9 mouse cellular contexts compared by ENCODE assay signal in the genomic region with DNA sequence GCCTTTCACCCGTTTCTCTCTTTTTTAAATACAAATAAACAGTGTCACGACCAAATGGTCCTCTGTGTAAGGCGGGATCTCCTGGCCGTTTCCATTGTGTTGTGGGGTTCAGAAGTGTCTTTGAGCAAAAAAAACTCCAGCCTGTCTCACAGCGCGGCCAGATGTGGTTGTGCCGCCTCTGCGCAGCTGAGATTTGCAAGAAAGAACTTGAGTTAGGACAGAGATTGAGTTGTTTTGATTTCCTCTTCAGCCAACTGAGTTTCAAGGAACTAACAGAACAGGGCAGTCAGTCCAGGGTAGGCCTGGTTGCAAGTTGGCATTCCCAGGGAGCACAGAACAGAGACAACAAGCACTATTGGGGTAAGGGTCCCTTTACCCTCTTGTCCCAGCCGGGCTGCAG. TPM values are rescaled to one million over a fixed set of nuclear protein-coding genes. Genes with fewer than 3 reads are reported as not detected.
DNase-seq lines count a peak whose midpoint lies in the region; ATAC-seq lines count a peak whose summit lies in the region.
"Had no signal": no experiment of that assay in that cellular context is flagged by ENCODE, and none has a peak within 500 bp of the region (broad histone marks: within the 10 kb centered on the region; RNA-seq: fewer than 3 reads in every experiment).

No protein-coding gene starts in this region.

- WGBS in forebrain, embryonic 13.5 days = 0% methylated on average over 9 of the region's 9 CpGs
- 2% methylated on average over 9 of the region's 9 CpGs for WGBS in liver, embryonic 13.5 days (ENCODE audit: insufficient replicate concordance)

- H3K27ac ChIP-seq in forebrain, embryonic 13.5 days = peak overlapping the region; percentile 86
- H3K27ac ChIP-seq in liver, embryonic 13.5 days = no peak overlapping the region

- H3K9me3 ChIP-seq in forebrain, embryonic 13.5 days (replicated peaks) = no peaks in the 10 kb centered on the region
- no peaks in the 10 kb centered on the region for H3K9me3 ChIP-seq in liver, embryonic 13.5 days (replicated peaks)

- H3K4me1 ChIP-seq in forebrain, embryonic 13.5 days = peaks cover 86% of the 10 kb centered on the region
- H3K4me1 ChIP-seq in liver, embryonic 13.5 days (replicated peaks) = peaks cover 3% of the 10 kb centered on the region; the same call in 1 of the 2 replicates

- H3K4me3 ChIP-seq in forebrain, embryonic 13.5 days = peak overlapping the region; percentile 64
- peak overlapping the region; percentile 51; the same call in 1 of the 2 replicates for H3K4me3 ChIP-seq in liver, embryonic 13.5 days (replicated peaks)

- H3K27me3 ChIP-seq in forebrain, embryonic 13.5 days = no peaks in the 10 kb centered on the region
- H3K27me3 ChIP-seq in liver, embryonic 13.5 days = peaks cover 90% of the 10 kb centered on the region

- peak overlapping the region; percentile 84 for H3K4me2 ChIP-seq in forebrain, embryonic 13.5 days
- H3K4me2 ChIP-seq in liver, embryonic 13.5 days = peak overlapping the region; percentile 64

- peak overlapping the region; percentile 91 for H3K9ac ChIP-seq in forebrain, embryonic 13.5 days
- no peak overlapping the region for H3K9ac ChIP-seq in liver, embryonic 13.5 days

- peaks cover 14% of the 10 kb centered on the region for H3K36me3 ChIP-seq in forebrain, embryonic 13.5 days (ENCODE audit: poor library complexity, severe bottlenecking)
- H3K36me3 ChIP-seq in liver, embryonic 13.5 days = no peaks in the 10 kb centered on the region

- ATAC-seq in forebrain, embryonic 13.5 days = no peak
- no peak for ATAC-seq in liver, embryonic 13.5 days (ENCODE audit: low read depth)

- peak; percentile 90 for DNase-seq in heart, adult 11 months
- no peak for DNase-seq in heart, adult 18-20 months
- DNase-seq in 3T3-L1 (ENCODE audit: low read depth, low spot score) (peak; percentile 34), MN1 (ENCODE audit: low spot score) (no peak)
- no peak for DNase-seq in liver, embryonic 13.5 days
- no peak for DNase-seq in adrenal gland, adult 2 months
- no peak for DNase-seq in frontal cortex, postnatal 14 days (ENCODE audit: low spot score in 2 of 2)
- DNase-seq: cerebellum, adult 11 months had no signal

RNA-seq across cellular contexts. Expression of gene Rgma, which starts 17.1 kb away (rescaled TPM):
- total RNA-seq in heart, adult 18-20 months (2021) = 10 to 100 TPM; 34.5 to 51.1 TPM
- polyA plus RNA-seq in forebrain, embryonic 13.5 days (2015; fragmentation: Nextera tagmentation; extraction: Ambion mirVana) = 24.7 and 27.6 TPM in 2 replicates
- 0.23 and 0.31 TPM in 2 replicates for polyA plus RNA-seq in liver, embryonic 13.5 days (2015; fragmentation: Nextera tagmentation; extraction: Ambion mirVana)
- 10 to 100 TPM in 1 of 2 experiments, 1 to 10 TPM in 1; 8.2 to 24.1 TPM for total RNA-seq in adrenal gland, adult 2 months (2021)
- 21.6 and 22.8 TPM in 2 replicates for polyA plus RNA-seq in adrenal gland, adult 2 months (2012; rRNA removed)

Comparison
In these comparisons a context has a peak if more than half of its experiments do, and no peak if none do; other contexts are left out.
1. DNase-seq: peak in heart, adult 11 months (single experiment) and 3T3-L1 (single experiment); none in heart, adult 18-20 months (0 of 2), liver, embryonic 13.5 days (single experiment), MN1 (single experiment), adrenal gland, adult 2 months (single experiment) and frontal cortex, postnatal 14 days (0 of 2).
2. RNA of gene Rgma, which starts 17.1 kb away (polyA plus RNA-seq): 24.7 to 27.6 TPM in forebrain, embryonic 13.5 days and 21.6 to 22.8 TPM in adrenal gland, adult 2 months; 0.23 to 0.31 TPM in liver, embryonic 13.5 days; every median in the first group is over 10 times any median in the second.